16 mouse cellular contexts compared by ENCODE assay signal in genomic region chr4:110323912-110324311, GRCm38 (mm10). TPM values are rescaled to one million over a fixed set of nuclear protein-coding genes. Genes with fewer than 3 reads are reported as not detected.
DNase-seq lines count a peak whose midpoint lies in the region; ATAC-seq and TF ChIP-seq lines count a peak whose summit lies in the region.
"Had no signal": no experiment of that assay in that cellular context is flagged by ENCODE, and none has a peak within 500 bp of the region (broad histone marks: within the 10 kb centered on the region; RNA-seq: fewer than 3 reads in every experiment).

No protein-coding gene starts in this region.

- TF ChIP-seq CTCF in heart, postnatal 0 days (IDR thresholded peaks at IDR 0.05; ENCODE audit: low read depth), result peak; percentile 38; the same call in 1 of the 2 replicates
- 0 out of 2 replicates have a peak, but pooled peaks have one; percentile 2 for TF ChIP-seq CTCF in liver, postnatal 0 days (IDR thresholded peaks at IDR 0.05; ENCODE audit: low read depth)

- no peak overlapping the region for H3K4me2 ChIP-seq in heart, postnatal 0 days (ENCODE audit: low read depth, low read length)
- no peak overlapping the region for H3K4me2 ChIP-seq in liver, postnatal 0 days (ENCODE audit: low read depth, low read length)
- H3K4me2 ChIP-seq in liver, embryonic 12.5 days, result no peak overlapping the region
- no peak overlapping the region for H3K4me2 ChIP-seq in liver, embryonic 11.5 days
- no peak overlapping the region for H3K4me2 ChIP-seq in intestine, embryonic 16.5 days (ENCODE audit: low read depth, low read length)
- H3K4me2 ChIP-seq: embryonic facial prominence, embryonic 13.5 days; heart, embryonic 12.5 days; hindbrain, embryonic 14.5 days; limb, embryonic 15.5 days had no signal

- DNase-seq in heart, postnatal 0 days (ENCODE audit: low spot score), result no peak
- DNase-seq in heart, adult 11 months, result no peak
- no peak for DNase-seq in liver, postnatal 0 days
- DNase-seq in brain, adult 2 months (ENCODE audit: low read depth, low spot score), result peak; percentile 76
- peak; percentile 51 to 66 for DNase-seq in right cerebral cortex, adult 2 months (ENCODE audit: low spot score in 2 of 2)
- no peak for DNase-seq in liver, embryonic 11.5 days (ENCODE audit: low spot score)
- DNase-seq: thymus, postnatal 4 days had no signal

- ATAC-seq in heart, postnatal 0 days (ENCODE audit: insufficient read depth, low read depth), result no peak
- no peak for ATAC-seq in liver, postnatal 0 days
- ATAC-seq in liver, embryonic 12.5 days, result no peak
- ATAC-seq in liver, embryonic 11.5 days (replicated peaks; ENCODE audit: low FRiP score), result no peak
- no peak for ATAC-seq in intestine, embryonic 16.5 days
- ATAC-seq: activated CD4-positive, CD25-positive, alpha-beta regulatory T cell, adult 4 months; forebrain, embryonic 16.5 days had no signal

- no peaks in the 10 kb centered on the region for H3K27me3 ChIP-seq in heart, postnatal 0 days (ENCODE audit: control insufficient read depth, insufficient read depth, low read length)
- H3K27me3 ChIP-seq in liver, postnatal 0 days (ENCODE audit: insufficient read depth, low read length), result no peaks in the 10 kb centered on the region
- H3K27me3 ChIP-seq in liver, embryonic 12.5 days (replicated peaks), result no peaks in the 10 kb centered on the region
- no peaks in the 10 kb centered on the region for H3K27me3 ChIP-seq in liver, embryonic 11.5 days (replicated peaks; ENCODE audit: control insufficient read depth, insufficient read depth, low read length)
- no peaks in the 10 kb centered on the region for H3K27me3 ChIP-seq in intestine, embryonic 16.5 days (replicated peaks; ENCODE audit: control insufficient read depth, insufficient read depth, low read length)
- H3K27me3 ChIP-seq: embryonic facial prominence, embryonic 13.5 days; heart, embryonic 12.5 days; limb, embryonic 15.5 days had no signal

- 42% methylated on average over 3 of the region's 3 CpGs for WGBS in heart, postnatal 0 days
- WGBS in liver, postnatal 0 days (ENCODE audit: insufficient replicate concordance), result 53% methylated on average over 3 of the region's 3 CpGs
- 52% methylated on average over 3 of the region's 3 CpGs for WGBS in liver, embryonic 12.5 days (ENCODE audit: insufficient replicate concordance)
- 50% methylated on average over 3 of the region's 3 CpGs for WGBS in liver, embryonic 11.5 days
- 42% methylated on average over 3 of the region's 3 CpGs for WGBS in intestine, embryonic 16.5 days

- H3K36me3 ChIP-seq in heart, postnatal 0 days (replicated peaks; ENCODE audit: control insufficient read depth, insufficient read depth, low read length), result no peaks in the 10 kb centered on the region
- H3K36me3 ChIP-seq in liver, postnatal 0 days (replicated peaks; ENCODE audit: insufficient read depth, low read length), result no peaks in the 10 kb centered on the region
- no peaks in the 10 kb centered on the region for H3K36me3 ChIP-seq in liver, embryonic 12.5 days
- H3K36me3 ChIP-seq in liver, embryonic 11.5 days (ENCODE audit: control insufficient read depth, insufficient read depth, low read length), result no peaks in the 10 kb centered on the region
- no peaks in the 10 kb centered on the region for H3K36me3 ChIP-seq in intestine, embryonic 16.5 days (ENCODE audit: control insufficient read depth, insufficient read depth, low read length)
- H3K36me3 ChIP-seq: embryonic facial prominence, embryonic 13.5 days; heart, embryonic 12.5 days; limb, embryonic 15.5 days had no signal

- H3K27ac ChIP-seq in heart, postnatal 0 days (ENCODE audit: low read depth), result no peak overlapping the region
- no peak overlapping the region for H3K27ac ChIP-seq in liver, postnatal 0 days (ENCODE audit: low read depth)
- H3K27ac ChIP-seq in liver, embryonic 12.5 days, result no peak overlapping the region
- H3K27ac ChIP-seq in liver, embryonic 11.5 days (ENCODE audit: low read depth, low read length), result no peak overlapping the region
- H3K27ac ChIP-seq in intestine, embryonic 16.5 days (ENCODE audit: low read length), result no peak overlapping the region
- H3K27ac ChIP-seq: embryonic facial prominence, embryonic 13.5 days; hindbrain, embryonic 14.5 days; limb, embryonic 15.5 days; macrophage had no signal

- H3K9ac ChIP-seq in heart, postnatal 0 days (replicated peaks; ENCODE audit: low read depth, low read length), result no peak overlapping the region
- no peak overlapping the region for H3K9ac ChIP-seq in liver, postnatal 0 days (replicated peaks)
- H3K9ac ChIP-seq in liver, embryonic 12.5 days, result no peak overlapping the region
- no peak overlapping the region for H3K9ac ChIP-seq in liver, embryonic 11.5 days (ENCODE audit: low read depth, low read length)
- H3K9ac ChIP-seq in intestine, embryonic 16.5 days (ENCODE audit: low read depth, low read length), result no peak overlapping the region
- H3K9ac ChIP-seq: embryonic facial prominence, embryonic 13.5 days; heart, embryonic 12.5 days; hindbrain, embryonic 14.5 days; limb, embryonic 15.5 days had no signal

- H3K4me3 ChIP-seq in heart, postnatal 0 days (ENCODE audit: low read depth, low read length), result no peak overlapping the region
- H3K4me3 ChIP-seq in liver, postnatal 0 days (ENCODE audit: low read depth, low read length), result no peak overlapping the region
- H3K4me3 ChIP-seq in liver, embryonic 12.5 days, result no peak overlapping the region
- H3K4me3 ChIP-seq in liver, embryonic 11.5 days (ENCODE audit: low read depth, low read length), result no peak overlapping the region
- no peak overlapping the region for H3K4me3 ChIP-seq in intestine, embryonic 16.5 days (ENCODE audit: low read length)
- H3K4me3 ChIP-seq: embryonic facial prominence, embryonic 13.5 days; heart, embryonic 12.5 days; limb, embryonic 15.5 days had no signal

- no peaks in the 10 kb centered on the region for H3K9me3 ChIP-seq in heart, postnatal 0 days (replicated peaks; ENCODE audit: control insufficient read depth, low read length)
- no peaks in the 10 kb centered on the region for H3K9me3 ChIP-seq in liver, postnatal 0 days (ENCODE audit: low read length)
- H3K9me3 ChIP-seq in liver, embryonic 12.5 days (replicated peaks), result no peaks in the 10 kb centered on the region
- H3K9me3 ChIP-seq in liver, embryonic 11.5 days (ENCODE audit: control insufficient read depth, low read length), result no peaks in the 10 kb centered on the region
- no peaks in the 10 kb centered on the region for H3K9me3 ChIP-seq in intestine, embryonic 16.5 days (ENCODE audit: control insufficient read depth, low read length)
- H3K9me3 ChIP-seq: embryonic facial prominence, embryonic 13.5 days; heart, embryonic 12.5 days; limb, embryonic 15.5 days had no signal

- H3K4me1 ChIP-seq in heart, postnatal 0 days (ENCODE audit: control insufficient read depth, insufficient read depth), result no peaks in the 10 kb centered on the region
- no peaks in the 10 kb centered on the region for H3K4me1 ChIP-seq in liver, postnatal 0 days (ENCODE audit: insufficient read depth)
- H3K4me1 ChIP-seq in liver, embryonic 12.5 days, result no peaks in the 10 kb centered on the region
- H3K4me1 ChIP-seq in liver, embryonic 11.5 days (replicated peaks; ENCODE audit: control insufficient read depth, insufficient read depth, low read length), result no peaks in the 10 kb centered on the region
- H3K4me1 ChIP-seq in intestine, embryonic 16.5 days (ENCODE audit: control insufficient read depth, insufficient read depth, low read length), result no peaks in the 10 kb centered on the region
- H3K4me1 ChIP-seq: embryonic facial prominence, embryonic 13.5 days; limb, embryonic 15.5 days had no signal

- no peak for TF ChIP-seq EP300 in heart, postnatal 0 days (IDR thresholded peaks at IDR 0.05; ENCODE audit: low read depth)
- TF ChIP-seq EP300 in liver, postnatal 0 days (IDR thresholded peaks at IDR 0.05; ENCODE audit: low read depth), result no peak

RNA-seq across cellular contexts. Expression of gene Elavl4, which starts 27.8 kb away (rescaled TPM):
- 1.9 TPM in 1 of 2 replicates, not detected in the other for total RNA-seq in heart, postnatal 0 days (2014; rRNA removed; ENCODE audit: low replicate concordance)
- polyA plus RNA-seq in heart, postnatal 0 days (2015; fragmentation: Nextera tagmentation; extraction: Ambion mirVana), result 0.98 and 1.5 TPM in 2 replicates
- polyA plus RNA-seq in liver, postnatal 0 days (2015; fragmentation: Nextera tagmentation; extraction: Ambion mirVana), result 0.09 TPM in 1 of 2 replicates, not detected in the other
- polyA plus RNA-seq in liver, embryonic 12.5 days (2016; fragmentation: Nextera tagmentation; extraction: Ambion mirVana), result 0.36 and 0.76 TPM in 2 replicates
- polyA plus RNA-seq in liver, embryonic 11.5 days (2014; fragmentation: Nextera tagmentation; extraction: Ambion mirVana), result 1.7 and 3.2 TPM in 2 replicates
- polyA plus RNA-seq in intestine, embryonic 16.5 days (2015; fragmentation: Nextera tagmentation; extraction: Ambion mirVana), result 38.6 and 46.3 TPM in 2 replicates
- polyA plus RNA-seq: macrophage had no signal

Comparison
In these comparisons a context has a peak if more than half of its experiments do, and no peak if none do; other contexts are left out.
1. DNase-seq: peak in brain, adult 2 months (single experiment) and right cerebral cortex, adult 2 months (2 of 2); none in heart, postnatal 0 days (single experiment), heart, adult 11 months (single experiment), liver, postnatal 0 days (single experiment) and liver, embryonic 11.5 days (single experiment).